Mouse (Mus musculus) bone marrow macrophage, adult 2 months (primary cell): ENCODE measurements around the gene Fam160b1.

Experiments
- CTCF ChIP-seq: IDR thresholded peaks from 2 replicates; pipeline ENCODE4 v1.5.1; 2012; ENCODE audit warnings: low read depth, mild to moderate bottlenecking, low read length, moderate library complexity
- POLR2A ChIP-seq: IDR thresholded peaks from 2 replicates; pipeline ENCODE4 v1.6.1; 2012; ENCODE audit warnings: mild to moderate bottlenecking, low read depth, low read length, borderline replicate concordance

GRCm38 (mm10) chr19:57413170-57413569, 52.7 kb downstream of the Fam160b1 start:
- TF ChIP-seq POLR2A, result no peak
- no peak for TF ChIP-seq CTCF
